Mouse (Mus musculus): ENCODE results near the gene Krtap9-1.
"Not testable (repeated sequence)": the region's sequence is repeated elsewhere in the genome, so short reads cannot be mapped to it uniquely, and the experiment has no call there.

Krtap9-1 gene

GRCm38 (mm10) chr11:99873089-99873488 is at the start of gene Krtap9-1:
Gene Krtap9-1, plus strand, starts transcription at chr11:99873389.
- DNase-seq (ENCODE audit: low spot score), result not testable (repeated sequence)

DNA sequence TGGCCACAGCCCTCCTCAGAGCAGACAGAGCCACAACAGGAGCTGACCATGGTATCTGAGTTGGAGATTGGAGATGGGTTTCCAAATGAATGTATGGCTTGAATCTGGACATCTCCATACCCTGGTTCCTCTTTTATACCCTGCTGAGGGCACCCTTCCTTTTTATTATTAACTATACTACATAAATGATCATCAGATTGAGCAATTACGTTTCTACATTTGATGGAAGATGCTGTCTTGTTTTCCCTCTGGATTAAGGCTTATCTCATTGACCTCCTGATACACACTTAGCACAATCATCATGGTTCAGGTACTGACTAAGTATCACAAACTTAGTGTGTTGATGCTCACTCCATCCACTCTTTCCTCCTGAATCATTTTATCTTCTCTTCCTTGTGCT is 35.2 kb upstream of the Krtap9-1 start, which contains the start of gene 2300003K06Rik:
Gene 2300003K06Rik (minus strand): TSS at position 101 of the 400 bp plus-strand sequence.
- no peak for DNase-seq (ENCODE audit: low spot score)

- DNase-seq (ENCODE audit: low spot score), result no peak
These were observed 31.0 kb upstream of the Krtap9-1 start for GRCm38 (mm10) chr11:99842185-99842584.

- DNase-seq (ENCODE audit: low spot score), result no peak
These were observed 26.4 kb upstream of the Krtap9-1 start for GRCm38 (mm10) chr11:99846746-99847145.

GRCm38 (mm10) chr11:99851508-99851907 is 21.7 kb upstream of the Krtap9-1 start, which contains the start of gene Krtap4-16:
Gene Krtap4-16, minus strand, starts transcription at chr11:99851608.
- no peak for DNase-seq (ENCODE audit: low spot score)

DNA sequence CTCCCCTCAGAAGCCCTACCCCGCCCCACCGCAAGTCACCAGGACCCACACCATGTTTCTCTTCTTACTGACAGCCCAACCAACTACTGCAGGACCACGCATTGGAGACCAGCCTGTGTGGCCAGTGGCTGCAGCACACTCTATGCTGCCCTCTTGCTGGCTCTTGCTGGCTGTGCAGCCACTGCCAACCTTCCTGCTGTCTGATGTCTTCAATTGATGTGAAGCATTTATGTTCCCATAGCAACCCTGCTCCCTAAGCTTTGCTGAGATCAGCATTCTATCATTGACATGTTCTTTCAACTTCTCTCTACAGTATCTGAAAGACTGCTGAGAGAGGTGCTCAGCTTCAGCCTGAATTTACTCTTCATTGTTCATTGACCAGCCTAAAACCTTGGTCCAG is 19.1 kb upstream of the Krtap9-1 start:
- DNase-seq (ENCODE audit: low spot score), result no peak

DNA sequence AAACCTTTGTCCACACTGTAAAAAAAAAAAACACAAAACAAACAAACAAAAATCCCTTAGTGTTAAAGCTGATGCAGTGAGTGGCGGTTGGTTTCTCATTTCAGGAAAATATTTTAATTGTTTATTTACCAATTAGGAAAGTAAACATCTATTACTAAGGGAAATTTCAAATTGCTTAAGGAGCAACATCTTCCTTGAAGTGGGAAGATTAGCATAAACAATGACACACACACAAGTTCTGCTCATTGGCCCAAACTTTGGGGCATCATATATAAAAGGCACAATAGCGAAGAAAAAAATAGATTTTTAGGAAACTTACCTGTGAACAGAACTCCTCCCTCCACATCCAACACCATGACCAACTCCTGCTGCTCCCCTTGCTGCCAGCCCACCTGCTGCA is 15.6 kb upstream of the Krtap9-1 start, which contains the start of gene Gm11568:
Gene Gm11568 (plus strand): TSS at position 301 of the 400 bp plus-strand sequence.
- DNase-seq (ENCODE audit: low spot score), result no peak

DNA sequence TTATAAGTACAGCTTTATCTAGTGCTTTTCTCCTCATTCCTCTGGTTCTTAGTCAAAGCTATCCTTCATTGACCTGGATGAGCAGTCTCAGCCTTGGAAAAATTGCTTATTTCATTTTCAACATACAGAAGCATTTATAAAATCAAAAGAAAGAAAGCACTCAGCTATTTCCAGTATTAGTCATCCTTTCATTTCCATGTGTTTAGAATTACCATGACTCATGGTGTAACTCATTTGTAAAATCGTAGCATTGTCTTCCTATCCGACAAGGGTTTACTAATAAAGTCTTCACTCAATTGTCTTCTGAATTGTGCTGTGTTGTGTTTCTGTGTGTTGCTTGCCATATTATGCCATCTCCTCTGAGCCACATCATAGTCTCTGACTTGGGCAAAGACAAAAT is 14.4 kb upstream of the Krtap9-1 start:
- no peak for DNase-seq (ENCODE audit: low spot score)

DNA sequence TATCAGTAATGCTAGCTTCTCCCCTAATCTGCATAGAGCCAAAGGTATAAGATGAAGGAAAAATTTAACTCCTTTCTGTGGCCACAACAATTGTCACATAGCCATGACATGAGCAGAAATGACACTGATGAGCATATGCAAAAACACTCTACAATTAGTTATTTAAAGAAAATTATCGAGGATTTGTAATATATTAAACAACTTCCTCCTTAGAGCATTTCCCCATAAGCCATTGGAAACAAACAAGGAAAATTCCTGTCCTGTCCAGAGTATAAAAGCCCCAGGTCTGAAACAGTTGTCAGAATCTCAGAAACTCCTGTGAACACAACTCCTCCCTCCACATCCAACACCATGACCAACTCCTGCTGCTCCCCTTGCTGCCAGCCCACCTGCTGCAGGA is 9.0 kb upstream of the Krtap9-1 start, which contains the start of gene Gm11559:
Gene Gm11559 (plus strand): TSS at position 301 of the 400 bp plus-strand sequence.
- DNase-seq (ENCODE audit: low spot score), result not testable (repeated sequence)

DNA sequence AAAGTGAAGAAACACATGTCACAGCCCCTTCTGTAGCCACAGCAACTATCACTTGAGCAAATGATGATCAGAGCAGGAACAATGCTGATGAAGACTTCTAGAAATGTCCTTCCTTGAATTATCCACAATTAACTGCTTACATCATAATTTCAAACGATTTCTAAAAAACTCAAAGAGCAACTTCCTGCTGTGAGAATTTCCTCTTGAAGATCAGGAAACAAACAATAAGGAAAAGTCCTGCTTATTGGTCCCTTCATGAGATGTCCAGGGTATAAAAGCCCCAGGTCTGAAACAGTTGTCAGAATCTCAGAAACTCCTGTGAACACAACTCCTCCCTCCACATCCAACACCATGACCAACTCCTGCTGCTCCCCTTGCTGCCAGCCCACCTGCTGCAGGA is 5.7 kb downstream of the Krtap9-1 start, which contains the start of gene Gm11567:
Gene Gm11567 (plus strand): TSS at position 301 of the 400 bp plus-strand sequence.
- DNase-seq (ENCODE audit: low spot score), result not testable (repeated sequence)

- no peak for DNase-seq (ENCODE audit: low spot score)
These were observed 34.4 kb downstream of the Krtap9-1 start, which contains the start of gene Krtap31-1 for GRCm38 (mm10) chr11:99907620-99908019. Gene Krtap31-1, plus strand, starts transcription at chr11:99907920.

DNA sequence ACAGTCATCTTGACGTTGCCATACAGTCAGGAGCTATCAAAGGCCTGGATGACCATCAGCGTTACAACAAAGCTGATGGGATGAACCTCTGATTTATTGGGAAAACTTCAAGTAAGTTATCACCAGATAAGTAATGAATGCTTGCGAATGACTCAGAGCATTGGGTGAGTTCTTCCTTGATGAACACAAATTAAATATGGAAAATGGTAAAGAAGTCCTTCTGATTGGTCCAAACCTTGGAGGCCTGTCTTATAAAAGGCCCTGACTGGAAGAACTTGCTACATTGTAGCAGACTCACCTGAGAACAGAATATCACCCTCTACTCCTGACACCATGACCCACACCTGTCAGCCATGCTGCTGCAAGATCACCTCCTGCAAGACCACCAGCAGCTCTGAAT is 41.3 kb downstream of the Krtap9-1 start, which contains the start of gene Gm11565:
Gene Gm11565 (plus strand): TSS at position 301 of the 400 bp plus-strand sequence.
- DNase-seq (ENCODE audit: low spot score), result no peak

All from ovary, postnatal 36 days (tissue).